Mouse (Mus musculus): Measurements from ENCODE around the gene Rbm5.
A peak's percentile ranks its signal among the peaks of the same experiment; 100 is the strongest.

The Rbm5 gene

GRCm38 (mm10) chr9:107734567-107734971, 36.2 kb downstream of the Rbm5 start:
- DNase-seq (ENCODE audit: low read depth, low spot score): no peak

- DNase-seq (ENCODE audit: low read depth, low spot score): no peak
Observed at GRCm38 (mm10) chr9:107729709-107730108, 41.1 kb downstream of the Rbm5 start.

- peak; percentile 74 for DNase-seq (ENCODE audit: low read depth, low spot score)
Observed at GRCm38 (mm10) chr9:107728919-107729670, 41.7 kb downstream of the Rbm5 start.

- DNase-seq (ENCODE audit: low read depth, low spot score): no peak
Observed at GRCm38 (mm10) chr9:107727041-107727440, 43.8 kb downstream of the Rbm5 start.

- DNase-seq (ENCODE audit: low read depth, low spot score): no peak
Observed at GRCm38 (mm10) chr9:107724796-107725195, 46.0 kb downstream of the Rbm5 start.

GRCm38 (mm10) chr9:107723794-107724531, 46.8 kb downstream of the Rbm5 start:
- no peak for DNase-seq (ENCODE audit: low read depth, low spot score)

GRCm38 (mm10) chr9:107723292-107723691, 47.5 kb downstream of the Rbm5 start:
- DNase-seq (ENCODE audit: low read depth, low spot score): no peak

- no peak for DNase-seq (ENCODE audit: low read depth, low spot score)
Observed at GRCm38 (mm10) chr9:107718781-107719540, 51.8 kb downstream of the Rbm5 start.

GRCm38 (mm10) chr9:107716951-107717350, 53.8 kb downstream of the Rbm5 start:
- no peak for DNase-seq (ENCODE audit: low read depth, low spot score)

- no peak for DNase-seq (ENCODE audit: low read depth, low spot score)
Observed at GRCm38 (mm10) chr9:107715632-107716031, 55.2 kb downstream of the Rbm5 start.

- no peak for DNase-seq (ENCODE audit: low read depth, low spot score)
Observed at GRCm38 (mm10) chr9:107714221-107714952, 56.4 kb downstream of the Rbm5 start.

- peak; percentile 81 for DNase-seq (ENCODE audit: low read depth, low spot score)
Observed at GRCm38 (mm10) chr9:107709697-107710483, 60.9 kb downstream of the Rbm5 start, which contains the start of gene Sema3f. Gene Sema3f (minus strand): TSS chr9:107710475.

GRCm38 (mm10) chr9:107709096-107709696, 61.6 kb downstream of the Rbm5 start:
- no peak for DNase-seq (ENCODE audit: low read depth, low spot score)

GRCm38 (mm10) chr9:107708439-107709095, 62.2 kb downstream of the Rbm5 start:
- no peak for DNase-seq (ENCODE audit: low read depth, low spot score)

GRCm38 (mm10) chr9:107707701-107708438, 62.9 kb downstream of the Rbm5 start:
- DNase-seq (ENCODE audit: low read depth, low spot score): no peak

GRCm38 (mm10) chr9:107706781-107707211, 64.0 kb downstream of the Rbm5 start:
- no peak for DNase-seq (ENCODE audit: low read depth, low spot score)

- DNase-seq (ENCODE audit: low read depth, low spot score): no peak
Observed at GRCm38 (mm10) chr9:107703337-107704122, 67.3 kb downstream of the Rbm5 start.

GRCm38 (mm10) chr9:107702606-107703185, 68.1 kb downstream of the Rbm5 start:
- DNase-seq (ENCODE audit: low read depth, low spot score): no peak

Measured in retina, adult 2 months (tissue).